Mouse (Mus musculus) neural tube, embryonic 13.5 days (tissue): ENCODE results near the gene Tnpo1. TPM values are rescaled to one million over a fixed set of nuclear protein-coding genes. Genes with fewer than 3 reads are reported as not detected.
A peak's percentile ranks its signal among the peaks of the same experiment; 100 is the strongest.

Experiments used
- ATAC-seq: fragments of 200-750 bp; cut with Nextera tagmentation; 2 replicates; pipeline ENCODE4 v1.8.0; 2017; ENCODE audit warnings: low read depth, mild to moderate bottlenecking, moderate TSS enrichment, moderate library complexity
- H3K27ac ChIP-seq: fragments of 300-500 bp; sonication (generic); replicated peaks from 2 replicates; pipeline ENCODE4 v1.5.1; 2015; ENCODE audit warnings: moderate library complexity, mild to moderate bottlenecking, inconsistent platforms
- H3K27me3 ChIP-seq: fragments of 300-500 bp; sonication (generic); 2 replicates; pipeline ENCODE4 v1.6.1; 2015; ENCODE audit warnings: mild to moderate bottlenecking, inconsistent platforms
- H3K36me3 ChIP-seq: fragments of 300-500 bp; sonication (generic); 2 replicates; pipeline ENCODE4 v1.6.1; 2015; ENCODE audit warnings: mild to moderate bottlenecking, inconsistent platforms
- H3K4me1 ChIP-seq: fragments of 300-500 bp; sonication (generic); replicated peaks from 2 replicates; pipeline ENCODE4 v1.6.1; 2015; ENCODE audit warnings: inconsistent platforms
- H3K4me2 ChIP-seq: fragments of 300-500 bp; sonication (generic); 2 replicates; pipeline ENCODE4 v1.6.1; 2015; ENCODE audit warnings: inconsistent platforms, mild to moderate bottlenecking, moderate library complexity
- H3K4me3 ChIP-seq: fragments of 300-500 bp; sonication (generic); 2 replicates; pipeline ENCODE4 v1.5.1; 2015; ENCODE audit warnings: mild to moderate bottlenecking, inconsistent platforms
- H3K9ac ChIP-seq: fragments of 300-500 bp; sonication (generic); 2 replicates; pipeline ENCODE4 v1.6.1; 2015; ENCODE audit warnings: moderate library complexity, mild to moderate bottlenecking, inconsistent platforms
- H3K9me3 ChIP-seq: fragments of 300-500 bp; sonication (generic); 2 replicates; pipeline ENCODE4 v1.6.1; 2016; ENCODE audit warnings: inconsistent platforms
- WGBS: fragments of 180-500 bp; shearing (Covaris S2); methylation state at CpG from one replicate; pipeline ENCODE4 v1.1.7; 2015; 5-methylcytosine and 5-hydroxymethylcytosine counted together
- polyA plus RNA-seq: library from polyadenylated mRNA; unstranded; fragments of >200 nt; fragmentation: Nextera tagmentation; extraction: Ambion mirVana; gene quantifications from 2 replicates; pipeline ENCODE4 v1.2.1, GENCODE M21; 2015

The Tnpo1 gene
- polyA plus RNA-seq = 51.9 and 63.7 TPM in 2 replicates

DNA sequence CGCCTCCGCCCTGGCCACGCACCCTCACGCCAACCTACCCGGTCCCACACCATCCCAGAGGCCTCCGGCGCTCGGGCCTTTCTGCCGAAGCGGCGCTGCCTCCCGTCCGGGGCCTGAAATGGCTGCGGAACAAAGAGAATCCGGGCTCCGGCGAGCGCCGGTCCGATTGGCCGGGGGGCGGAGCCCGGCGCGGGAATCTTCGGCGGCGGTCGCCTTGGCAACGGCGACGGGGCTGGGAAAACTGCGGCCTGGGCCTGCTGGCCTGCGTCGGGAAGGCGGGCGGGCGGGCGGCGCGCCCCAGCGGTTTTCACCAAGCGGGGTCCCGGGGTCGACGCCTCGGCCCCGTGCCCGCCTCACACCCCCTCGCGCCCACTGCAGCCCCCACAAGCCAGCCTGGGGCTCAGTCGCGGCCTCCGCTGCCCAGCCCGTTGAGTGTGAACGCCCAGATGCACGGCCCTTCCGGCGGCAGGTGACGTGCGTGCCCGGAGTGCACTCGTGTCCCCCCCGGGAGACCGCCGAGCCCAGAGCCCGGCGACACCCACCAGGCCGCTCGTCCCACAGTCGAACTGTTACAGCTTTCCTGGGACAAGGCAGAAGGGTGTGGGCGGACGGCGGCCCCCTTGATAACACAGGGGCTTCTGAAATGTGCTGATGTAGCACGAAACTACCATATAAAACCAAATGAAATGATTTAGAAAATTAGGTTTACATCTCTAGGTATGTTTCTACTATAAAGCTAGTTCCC, at the start of gene Tnpo1:
TSS of gene Tnpo1 (minus strand) at position 172 of the 745 bp plus-strand sequence.
- Histone ChIP-seq H3K36me3 (peaks cover 12% of the 10 kb centered on the region), H3K4me2 (peak within 1 kb of the TSS; percentile 90), H3K27me3 (no peaks in the 10 kb centered on the region), H3K27ac (peak within 1 kb of the TSS; percentile 99), H3K4me1 (peaks cover 38% of the 10 kb centered on the region), H3K4me3 (peak within 1 kb of the TSS; percentile 98), H3K9me3 (no peaks in the 10 kb centered on the region), H3K9ac (peak within 1 kb of the TSS; percentile 100)
- ATAC-seq = peak; percentile 93
- under 1% methylated on average over 69 of the region's 75 CpGs for WGBS

DNA sequence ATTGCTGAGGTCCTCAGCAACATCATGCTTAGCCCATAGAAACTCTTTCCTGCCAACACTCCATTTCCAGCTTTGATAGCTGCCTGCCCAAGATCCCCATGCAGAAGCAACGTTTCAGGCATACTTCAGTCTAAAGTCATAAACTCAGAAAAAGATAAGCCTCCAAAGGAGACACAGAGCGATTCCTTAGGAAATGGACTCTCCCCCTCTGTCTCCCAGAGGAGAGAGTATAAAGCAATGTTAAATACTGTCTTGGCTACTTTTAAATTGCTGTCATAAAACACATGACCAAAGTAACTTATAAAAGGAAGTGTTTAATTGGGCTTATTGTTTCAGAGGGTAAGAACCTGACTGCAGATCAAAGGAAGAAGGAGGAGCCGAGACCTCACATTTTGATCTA, 45.9 kb upstream of the Tnpo1 start:
- no peak overlapping the region for H3K4me2 ChIP-seq
- no peak for ATAC-seq
- no peak overlapping the region for H3K27ac ChIP-seq
- H3K4me3 ChIP-seq = no peak overlapping the region
- no peaks in the 10 kb centered on the region for H3K27me3 ChIP-seq
- H3K9me3 ChIP-seq = no peaks in the 10 kb centered on the region
- H3K4me1 ChIP-seq = no peaks in the 10 kb centered on the region; the same call in 1 of the 2 replicates
- 70% methylated on average over 3 of the region's 3 CpGs for WGBS
- no peaks in the 10 kb centered on the region for H3K36me3 ChIP-seq
- no peak overlapping the region for H3K9ac ChIP-seq

- Histone ChIP-seq H3K36me3 (no peaks in the 10 kb centered on the region), H3K9me3 (no peaks in the 10 kb centered on the region), H3K27me3 (no peaks in the 10 kb centered on the region), H3K9ac (no peak overlapping the region), H3K27ac (no peak overlapping the region), H3K4me3 (no peak overlapping the region), H3K4me2 (no peak overlapping the region), H3K4me1 (no peaks in the 10 kb centered on the region; the same call in 1 of the 2 replicates)
- 78% methylated on average over 5 of the region's 5 CpGs for WGBS
- no peak for ATAC-seq
These were observed 45.5 kb upstream of the Tnpo1 start for GRCm38 (mm10) chr13:98971641-98972040.

DNA sequence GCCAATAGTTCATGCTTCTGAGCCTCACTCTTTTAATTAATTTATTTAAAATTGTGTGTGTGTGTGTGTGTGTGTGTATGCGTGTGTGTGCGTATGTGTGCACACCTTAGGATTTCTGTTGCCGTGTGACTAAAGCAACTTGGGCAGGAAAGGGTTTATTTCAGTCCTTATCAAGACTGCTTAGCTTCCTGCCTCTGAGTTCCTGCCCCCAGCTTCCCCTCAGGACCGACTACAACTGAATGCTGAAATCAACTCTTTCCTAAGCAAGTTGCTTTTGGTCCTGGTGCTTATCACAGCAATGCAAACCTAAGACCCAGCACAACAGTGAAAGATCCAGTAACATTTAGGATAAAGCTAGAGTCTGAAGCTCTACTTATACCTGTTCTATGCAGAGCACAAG, 42.3 kb upstream of the Tnpo1 start:
- Histone ChIP-seq H3K4me3 (no peak overlapping the region), H3K27me3 (no peaks in the 10 kb centered on the region), H3K27ac (no peak overlapping the region), H3K4me2 (no peak overlapping the region), H3K36me3 (no peaks in the 10 kb centered on the region), H3K4me1 (no peaks in the 10 kb centered on the region; the same call in 1 of the 2 replicates), H3K9me3 (no peaks in the 10 kb centered on the region), H3K9ac (no peak overlapping the region)
- no peak for ATAC-seq
- WGBS = 87% methylated on average over 4 of the region's 4 CpGs

DNA sequence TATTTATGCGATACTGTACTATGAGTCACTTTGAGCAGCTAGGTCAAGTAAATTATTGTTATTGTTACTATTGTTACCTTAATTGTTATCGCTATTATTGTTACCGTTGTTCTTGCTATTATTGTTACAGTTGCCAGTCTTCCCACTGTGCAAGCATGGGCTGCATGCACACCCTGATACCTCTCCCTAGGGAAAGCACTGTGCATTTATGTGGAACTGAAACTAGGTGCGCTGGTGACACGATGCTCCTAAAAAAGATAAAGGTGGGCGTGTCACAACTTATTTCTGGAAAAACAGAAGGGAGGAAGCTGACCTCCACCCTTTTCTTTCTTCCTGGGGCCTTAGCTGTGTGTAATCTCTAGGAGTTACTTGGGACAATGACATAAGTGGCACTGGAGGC, 41.8 kb upstream of the Tnpo1 start:
- no peak overlapping the region for H3K27ac ChIP-seq
- H3K36me3 ChIP-seq = no peaks in the 10 kb centered on the region
- WGBS = 79% methylated on average over 6 of the region's 6 CpGs
- H3K9me3 ChIP-seq = no peaks in the 10 kb centered on the region
- no peak overlapping the region for H3K4me2 ChIP-seq
- no peaks in the 10 kb centered on the region; the same call in 1 of the 2 replicates for H3K4me1 ChIP-seq
- no peak for ATAC-seq
- H3K9ac ChIP-seq = no peak overlapping the region
- no peak overlapping the region for H3K4me3 ChIP-seq
- H3K27me3 ChIP-seq = no peaks in the 10 kb centered on the region

GRCm38 (mm10) chr13:98966583-98966982, 40.4 kb upstream of the Tnpo1 start:
- no peak overlapping the region for H3K4me3 ChIP-seq

GRCm38 (mm10) chr13:98963612-98964011, 37.4 kb upstream of the Tnpo1 start:
- Histone ChIP-seq H3K9me3 (no peaks in the 10 kb centered on the region), H3K4me1 (no peaks in the 10 kb centered on the region), H3K4me3 (no peak overlapping the region), H3K27ac (no peak overlapping the region), H3K9ac (no peak overlapping the region), H3K4me2 (no peak overlapping the region), H3K36me3 (no peaks in the 10 kb centered on the region), H3K27me3 (no peaks in the 10 kb centered on the region)
- WGBS = 91% methylated on average over 1 of the region's 1 CpGs
- ATAC-seq = no peak

More at GRCm38 (mm10) chr13:98966583-98966982, 40.4 kb upstream of the Tnpo1 start:
- H3K27me3 ChIP-seq = no peaks in the 10 kb centered on the region
- no peaks in the 10 kb centered on the region for H3K36me3 ChIP-seq
- H3K4me2 ChIP-seq = no peak overlapping the region
- ATAC-seq = no peak
- WGBS = 89% methylated on average over 5 of the region's 5 CpGs
- no peak overlapping the region for H3K27ac ChIP-seq
- H3K9ac ChIP-seq = no peak overlapping the region
- no peaks in the 10 kb centered on the region for H3K9me3 ChIP-seq
- no peaks in the 10 kb centered on the region; the same call in 1 of the 2 replicates for H3K4me1 ChIP-seq

DNA sequence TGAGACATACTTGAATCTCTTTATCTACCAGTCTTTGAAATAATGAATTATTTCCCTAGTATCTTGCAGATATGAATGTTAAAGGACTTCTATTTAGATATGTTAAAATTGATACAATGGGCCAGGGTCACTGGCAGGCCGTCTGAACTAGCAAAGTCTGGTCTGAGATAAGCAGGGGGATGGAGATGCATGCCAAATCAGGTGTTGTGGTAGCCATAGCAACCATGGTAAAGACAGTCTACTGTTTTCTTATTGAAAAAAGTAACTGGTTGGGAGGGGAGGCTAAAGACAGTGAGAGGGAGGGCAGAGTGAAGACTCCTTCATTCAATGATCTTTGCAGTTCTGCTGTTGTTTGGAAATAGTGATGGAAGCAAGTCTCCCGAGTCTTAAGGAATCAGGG, 32.0 kb upstream of the Tnpo1 start:
- no peaks in the 10 kb centered on the region for H3K27me3 ChIP-seq
- no peak overlapping the region for H3K9ac ChIP-seq
- H3K36me3 ChIP-seq = no peaks in the 10 kb centered on the region
- no peak overlapping the region for H3K4me3 ChIP-seq
- WGBS = 23% methylated on average over 2 of the region's 2 CpGs
- no peak for ATAC-seq
- no peak overlapping the region for H3K27ac ChIP-seq
- H3K4me1 ChIP-seq = peaks cover 5% of the 10 kb centered on the region
- H3K9me3 ChIP-seq = no peaks in the 10 kb centered on the region
- no peak overlapping the region for H3K4me2 ChIP-seq

DNA sequence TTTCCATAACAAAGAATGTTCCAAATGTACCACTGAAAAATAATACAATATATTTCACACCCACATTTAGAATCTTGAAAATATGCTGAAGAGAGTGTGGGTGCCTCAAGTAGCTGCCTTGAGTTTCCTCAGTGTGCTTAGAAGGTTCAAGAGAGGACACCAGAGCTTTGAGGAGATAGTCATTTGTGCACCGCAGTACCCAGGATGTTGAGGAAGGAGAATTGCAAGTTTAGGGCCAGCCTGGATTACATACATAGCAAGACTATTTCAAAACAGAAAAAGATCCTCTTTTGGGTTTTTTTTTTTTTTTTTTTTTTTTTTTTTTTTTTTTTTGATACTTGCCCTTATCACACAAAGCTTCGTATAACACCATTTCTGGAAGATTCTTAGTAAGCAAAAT, 30.0 kb upstream of the Tnpo1 start:
- Histone ChIP-seq H3K27me3 (no peaks in the 10 kb centered on the region), H3K4me2 (no peak overlapping the region), H3K4me3 (no peak overlapping the region), H3K36me3 (no peaks in the 10 kb centered on the region), H3K4me1 (peaks cover 5% of the 10 kb centered on the region), H3K9ac (no peak overlapping the region), H3K9me3 (no peaks in the 10 kb centered on the region), H3K27ac (no peak overlapping the region)
- 78% methylated on average over 2 of the region's 2 CpGs for WGBS
- no peak for ATAC-seq

DNA sequence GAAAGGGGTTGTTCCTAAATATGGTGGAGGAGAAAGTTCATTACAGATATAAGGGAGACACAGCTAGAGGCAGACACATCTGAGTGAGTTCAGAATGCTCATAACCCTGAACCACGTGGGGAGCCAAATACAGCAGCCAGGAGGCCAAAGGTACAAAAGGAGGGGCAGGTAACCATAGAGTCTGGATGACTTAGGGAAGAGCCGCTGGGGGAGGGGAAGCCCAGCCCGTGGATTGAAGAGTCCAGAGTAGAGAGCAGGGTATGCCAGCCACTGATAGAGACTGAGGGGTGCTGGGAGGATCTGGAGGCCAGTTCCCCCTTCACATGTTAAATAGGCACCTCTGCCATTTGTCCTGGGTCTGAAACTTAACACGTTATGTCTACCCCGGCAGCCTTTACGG, 29.5 kb upstream of the Tnpo1 start:
- no peak overlapping the region for H3K9ac ChIP-seq
- no peak overlapping the region for H3K4me2 ChIP-seq
- ATAC-seq = no peak
- 72% methylated on average over 6 of the region's 6 CpGs for WGBS
- peaks cover 5% of the 10 kb centered on the region for H3K4me1 ChIP-seq
- H3K4me3 ChIP-seq = no peak overlapping the region
- H3K27me3 ChIP-seq = no peaks in the 10 kb centered on the region
- no peaks in the 10 kb centered on the region for H3K9me3 ChIP-seq
- H3K27ac ChIP-seq = no peak overlapping the region
- no peaks in the 10 kb centered on the region for H3K36me3 ChIP-seq

GRCm38 (mm10) chr13:98955226-98955625, 29.0 kb upstream of the Tnpo1 start:
- H3K4me3 ChIP-seq = no peak overlapping the region
- H3K9me3 ChIP-seq = no peaks in the 10 kb centered on the region
- H3K9ac ChIP-seq = no peak overlapping the region
- H3K36me3 ChIP-seq = no peaks in the 10 kb centered on the region
- WGBS = 55% methylated on average over 5 of the region's 5 CpGs
- H3K27ac ChIP-seq = no peak overlapping the region
- H3K27me3 ChIP-seq = no peaks in the 10 kb centered on the region
- no peak for ATAC-seq
- H3K4me1 ChIP-seq = peaks cover 5% of the 10 kb centered on the region
- H3K4me2 ChIP-seq = no peak overlapping the region

GRCm38 (mm10) chr13:98953830-98954229, 27.6 kb upstream of the Tnpo1 start:
- Histone ChIP-seq H3K4me3 (no peak overlapping the region), H3K27ac (no peak overlapping the region), H3K4me2 (no peak overlapping the region), H3K36me3 (no peaks in the 10 kb centered on the region), H3K9me3 (no peaks in the 10 kb centered on the region), H3K4me1 (peaks cover 5% of the 10 kb centered on the region), H3K9ac (no peak overlapping the region), H3K27me3 (no peaks in the 10 kb centered on the region)
- 79% methylated on average over 5 of the region's 5 CpGs for WGBS
- ATAC-seq = no peak

GRCm38 (mm10) chr13:98951951-98952350, 25.8 kb upstream of the Tnpo1 start:
- Histone ChIP-seq H3K27me3 (no peaks in the 10 kb centered on the region), H3K36me3 (no peaks in the 10 kb centered on the region)
- ATAC-seq = no peak

More at GRCm38 (mm10) chr13:98951951-98952350, 25.8 kb upstream of the Tnpo1 start:
- Histone ChIP-seq H3K4me3 (no peak overlapping the region), H3K4me1 (no peaks in the 10 kb centered on the region), H3K9ac (no peak overlapping the region), H3K27ac (no peak overlapping the region), H3K9me3 (no peaks in the 10 kb centered on the region), H3K4me2 (no peak overlapping the region)
- 68% methylated on average over 7 of the region's 7 CpGs for WGBS
